Mouse (Mus musculus): Measurements from ENCODE around the gene Ppp2ca.

- TF ChIP-seq CTCF (IDR thresholded peaks at IDR 0.05; ENCODE audit: borderline replicate concordance, control insufficient read depth, extremely low read depth, insufficient read depth, low read length, poor library complexity) (no peak), POLR2A (IDR thresholded peaks at IDR 0.05; ENCODE audit: control insufficient read depth, extremely low read depth, insufficient read depth, low read length, poor library complexity) (no peak)
Measured at GRCm38 (mm10) chr11:52128316-52129061, 30.0 kb downstream of the Ppp2ca start.

Data from thymus, adult 2 months (tissue).